Mouse (Mus musculus): ENCODE results near the gene Pld3. TPM values are rescaled to one million over a fixed set of nuclear protein-coding genes. Genes with fewer than 3 reads are reported as not detected.
A peak's percentile ranks its signal among the peaks of the same experiment; 100 is the strongest.

Pld3 gene
- polyA plus RNA-seq, 1 experiment, result 195 TPM

DNA sequence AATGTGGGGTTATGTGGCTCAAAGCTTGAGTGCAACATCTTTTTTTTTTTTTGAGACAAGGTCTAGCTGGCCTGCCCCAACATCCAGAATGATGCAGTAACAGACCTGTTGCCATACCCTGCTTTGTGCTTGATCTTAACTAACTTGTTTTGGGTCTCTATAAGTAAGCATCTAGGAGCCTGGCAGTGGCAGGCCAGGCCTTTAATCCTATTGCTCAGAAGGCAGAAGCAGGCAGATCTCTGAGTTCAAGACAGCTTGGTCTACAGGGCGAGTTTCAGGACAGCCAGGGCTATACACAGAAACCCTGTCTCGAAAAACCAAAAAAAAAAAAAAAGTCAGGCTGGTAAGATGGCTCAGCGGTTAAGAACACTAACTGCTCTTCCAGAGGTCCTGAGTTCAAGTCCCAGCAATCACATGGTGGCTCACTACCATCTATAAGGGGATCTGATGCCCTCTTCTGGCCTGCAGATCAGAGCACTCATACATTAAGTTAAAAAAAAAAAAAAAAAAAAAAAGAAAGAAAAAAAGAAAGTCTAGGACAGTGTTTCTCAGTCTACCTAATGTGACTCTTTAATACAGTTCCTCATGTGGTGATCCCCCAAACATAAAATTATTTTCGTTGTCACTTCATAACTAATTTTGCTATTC lies 37.7 kb upstream of the Pld3 start:
- peak overlapping the region; percentile 38 for H3K4me3 ChIP-seq (ENCODE audit: insufficient read depth, low read length)
- H3K4me1 ChIP-seq (ENCODE audit: control insufficient read depth, insufficient read depth, low read length), result peaks cover 8% of the 10 kb centered on the region; the same call in 1 of the 2 replicates
- peak overlapping the region; percentile 93 for H3K27ac ChIP-seq (ENCODE audit: insufficient read depth, low read length)
- TF ChIP-seq POLR2A (IDR thresholded peaks at IDR 0.05; ENCODE audit: low read depth, low read length) (no peak), CTCF (IDR thresholded peaks at IDR 0.05; ENCODE audit: borderline replicate concordance, insufficient read depth, low read length) (no peak)

DNA sequence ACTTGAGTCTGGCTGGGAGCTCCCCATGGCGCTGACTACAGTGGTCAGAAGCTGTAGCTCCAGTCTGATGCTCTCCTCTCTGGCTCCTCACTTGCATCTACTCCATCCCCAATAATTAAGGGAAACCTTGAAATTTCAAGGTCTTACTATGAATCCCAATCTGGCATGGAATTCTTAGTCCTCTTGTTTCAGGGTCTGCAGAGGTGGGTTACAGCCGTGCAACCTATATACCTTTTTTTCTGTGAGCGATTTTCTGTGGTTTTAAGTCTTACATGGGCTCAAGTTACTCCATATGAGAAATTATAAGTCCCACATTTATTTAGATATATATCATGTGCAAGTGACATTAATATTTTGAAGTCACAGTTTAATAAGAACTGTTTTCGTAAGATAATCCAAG lies 37.1 kb upstream of the Pld3 start:
- H3K4me1 ChIP-seq (ENCODE audit: control insufficient read depth, insufficient read depth, low read length), result peaks cover 8% of the 10 kb centered on the region; the same call in 1 of the 2 replicates
- no peak overlapping the region for H3K27ac ChIP-seq (ENCODE audit: insufficient read depth, low read length)
- TF ChIP-seq POLR2A (IDR thresholded peaks at IDR 0.05; ENCODE audit: low read depth, low read length) (no peak), CTCF (IDR thresholded peaks at IDR 0.05; ENCODE audit: borderline replicate concordance, insufficient read depth, low read length) (no peak)
- H3K4me3 ChIP-seq (ENCODE audit: insufficient read depth, low read length), result no peak overlapping the region

DNA sequence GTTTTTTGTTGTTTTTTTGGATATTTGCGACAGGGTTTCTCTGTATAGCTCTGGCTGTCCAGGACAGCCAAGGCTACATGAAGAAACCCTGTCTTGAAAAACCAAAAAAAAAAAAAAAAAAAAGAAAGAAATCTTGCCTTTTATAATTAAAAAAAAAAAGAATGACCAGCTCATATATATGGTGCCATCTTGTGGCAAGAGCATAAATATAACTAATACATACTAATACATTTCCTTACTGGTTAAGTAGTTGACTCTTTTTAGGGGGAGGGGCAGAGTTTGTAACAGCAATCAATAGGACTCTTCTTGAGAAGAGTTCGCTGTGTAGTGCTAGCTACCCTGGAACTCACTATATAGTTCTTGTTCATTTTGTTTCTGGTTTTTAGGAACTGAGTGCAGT lies 34.7 kb upstream of the Pld3 start:
- no peak for TF ChIP-seq CTCF (IDR thresholded peaks at IDR 0.05; ENCODE audit: borderline replicate concordance, insufficient read depth, low read length)
- no peak for TF ChIP-seq POLR2A (IDR thresholded peaks at IDR 0.05; ENCODE audit: low read depth, low read length)
- H3K4me3 ChIP-seq (ENCODE audit: insufficient read depth, low read length), result no peak overlapping the region
- H3K4me1 ChIP-seq (ENCODE audit: control insufficient read depth, insufficient read depth, low read length), result peaks cover 3% of the 10 kb centered on the region; the same call in 1 of the 2 replicates
- H3K27ac ChIP-seq (ENCODE audit: insufficient read depth, low read length), result no peak overlapping the region

GRCm38 (mm10) chr7:27586861-27587260 lies 33.8 kb upstream of the Pld3 start:
- H3K4me3 ChIP-seq (ENCODE audit: insufficient read depth, low read length), result no peak overlapping the region
- no peak overlapping the region for H3K27ac ChIP-seq (ENCODE audit: insufficient read depth, low read length)

GRCm38 (mm10) chr7:27580380-27581174 lies 27.6 kb upstream of the Pld3 start:
- TF ChIP-seq CTCF (IDR thresholded peaks at IDR 0.05; ENCODE audit: borderline replicate concordance, insufficient read depth, low read length) (no peak), POLR2A (IDR thresholded peaks at IDR 0.05; ENCODE audit: low read depth, low read length) (no peak)
- Histone ChIP-seq H3K4me3 (ENCODE audit: insufficient read depth, low read length) (no peak overlapping the region), H3K4me1 (ENCODE audit: control insufficient read depth, insufficient read depth, low read length) (peaks cover 4% of the 10 kb centered on the region; the same call in 1 of the 2 replicates), H3K27ac (ENCODE audit: insufficient read depth, low read length) (no peak overlapping the region)

More at GRCm38 (mm10) chr7:27586861-27587260, 33.8 kb upstream of the Pld3 start:
- peaks cover 3% of the 10 kb centered on the region; the same call in 1 of the 2 replicates for H3K4me1 ChIP-seq (ENCODE audit: control insufficient read depth, insufficient read depth, low read length)
- TF ChIP-seq CTCF (IDR thresholded peaks at IDR 0.05; ENCODE audit: borderline replicate concordance, insufficient read depth, low read length) (no peak), POLR2A (IDR thresholded peaks at IDR 0.05; ENCODE audit: low read depth, low read length) (no peak)

- H3K27ac ChIP-seq (ENCODE audit: insufficient read depth, low read length), result no peak overlapping the region
- peaks cover 4% of the 10 kb centered on the region; the same call in 1 of the 2 replicates for H3K4me1 ChIP-seq (ENCODE audit: control insufficient read depth, insufficient read depth, low read length)
- no peak overlapping the region for H3K4me3 ChIP-seq (ENCODE audit: insufficient read depth, low read length)
- TF ChIP-seq POLR2A (IDR thresholded peaks at IDR 0.05; ENCODE audit: low read depth, low read length), result no peak
- TF ChIP-seq CTCF (IDR thresholded peaks at IDR 0.05; ENCODE audit: borderline replicate concordance, insufficient read depth, low read length), result no peak
Measured at GRCm38 (mm10) chr7:27578465-27578864, 25.4 kb upstream of the Pld3 start.

DNA sequence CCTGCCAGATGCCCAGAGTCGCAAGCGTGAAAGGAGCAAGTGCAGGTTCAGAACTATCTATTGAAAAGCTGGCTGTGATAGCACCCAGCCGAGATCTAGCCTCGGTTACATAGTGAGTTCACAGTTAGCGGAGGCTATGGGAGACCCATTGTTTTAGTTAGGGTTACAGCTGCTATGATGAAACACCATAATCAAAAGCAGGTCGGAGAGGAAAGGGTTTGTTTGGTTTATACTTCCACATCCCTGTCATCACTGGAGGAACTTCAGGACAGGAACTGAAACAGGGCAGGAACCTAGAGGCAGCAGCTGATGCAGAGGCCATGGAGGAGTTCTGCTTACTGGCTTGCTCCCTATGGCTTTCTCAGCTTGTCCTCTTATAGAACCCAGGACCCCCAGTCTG lies 24.6 kb upstream of the Pld3 start:
- Histone ChIP-seq H3K4me1 (ENCODE audit: control insufficient read depth, insufficient read depth, low read length) (peaks cover 4% of the 10 kb centered on the region; the same call in 1 of the 2 replicates), H3K27ac (ENCODE audit: insufficient read depth, low read length) (no peak overlapping the region), H3K4me3 (ENCODE audit: insufficient read depth, low read length) (no peak overlapping the region)
- no peak for TF ChIP-seq CTCF (IDR thresholded peaks at IDR 0.05; ENCODE audit: borderline replicate concordance, insufficient read depth, low read length)

- Histone ChIP-seq H3K4me3 (ENCODE audit: insufficient read depth, low read length) (no peak overlapping the region), H3K4me1 (ENCODE audit: control insufficient read depth, insufficient read depth, low read length) (peaks cover 4% of the 10 kb centered on the region; the same call in 1 of the 2 replicates), H3K27ac (ENCODE audit: insufficient read depth, low read length) (no peak overlapping the region)
- TF ChIP-seq CTCF (IDR thresholded peaks at IDR 0.05; ENCODE audit: borderline replicate concordance, insufficient read depth, low read length), result no peak
- TF ChIP-seq POLR2A (IDR thresholded peaks at IDR 0.05; ENCODE audit: low read depth, low read length), result no peak
Measured at GRCm38 (mm10) chr7:27576914-27577313, 23.9 kb upstream of the Pld3 start.

GRCm38 (mm10) chr7:27574124-27574880 lies 21.3 kb upstream of the Pld3 start:
- Histone ChIP-seq H3K4me3 (ENCODE audit: insufficient read depth, low read length) (no peak overlapping the region), H3K27ac (ENCODE audit: insufficient read depth, low read length) (no peak overlapping the region), H3K4me1 (ENCODE audit: control insufficient read depth, insufficient read depth, low read length) (peaks cover 4% of the 10 kb centered on the region; the same call in 1 of the 2 replicates)
- TF ChIP-seq CTCF (IDR thresholded peaks at IDR 0.05; ENCODE audit: borderline replicate concordance, insufficient read depth, low read length) (no peak), POLR2A (IDR thresholded peaks at IDR 0.05; ENCODE audit: low read depth, low read length) (no peak)
